Mouse (Mus musculus): ENCODE results near the gene Pacs2. TPM values are rescaled to one million over a fixed set of nuclear protein-coding genes. Genes with fewer than 3 reads are reported as not detected.

Gene Pacs2
- polyA plus RNA-seq, 1 experiment from 2014 or later: 9.8 TPM

GRCm38 (mm10) chr12:113097749-113098281 lies 83.5 kb downstream of the Pacs2 start, which contains the start of gene Mta1:
Gene Mta1, plus strand, starts transcription at chr12:113098278.
- Histone ChIP-seq H3K9me3 (replicated peaks; ENCODE audit: control insufficient read depth, low read length) (no peaks in the 10 kb centered on the region), H3K27ac (replicated peaks; ENCODE audit: low read depth, low read length) (peak within 1 kb of the TSS; percentile 83), H3K4me2 (ENCODE audit: low read depth, low read length) (peak within 1 kb of the TSS; percentile 91), H3K4me3 (ENCODE audit: low read depth, low read length) (peak within 1 kb of the TSS; percentile 100), H3K4me1 (ENCODE audit: control insufficient read depth, insufficient read depth, low read length) (peaks cover 3% of the 10 kb centered on the region), H3K9ac (replicated peaks; ENCODE audit: low read length) (peak within 1 kb of the TSS; percentile 99), H3K27me3 (ENCODE audit: control insufficient read depth, insufficient read depth, low read length) (no peaks in the 10 kb centered on the region), H3K36me3 (replicated peaks; ENCODE audit: control insufficient read depth, insufficient read depth, low read depth, low read length) (no peaks in the 10 kb centered on the region)
- DNase-seq (ENCODE audit: low spot score) (peak; percentile 83), ATAC-seq (replicated peaks; ENCODE audit: insufficient number of reproducible peaks, low FRiP score, low TSS enrichment, low read depth) (peak; percentile 55)
- 2% methylated on average over 26 of the region's 53 CpGs for WGBS

GRCm38 (mm10) chr12:113098530-113099151 lies 84.3 kb downstream of the Pacs2 start:
- ATAC-seq (replicated peaks; ENCODE audit: insufficient number of reproducible peaks, low FRiP score, low TSS enrichment, low read depth) (peak; percentile 31; the same call in 1 of the 2 replicates), DNase-seq (ENCODE audit: low spot score) (peak; percentile 12)
- Histone ChIP-seq H3K27me3 (ENCODE audit: control insufficient read depth, insufficient read depth, low read length) (no peaks in the 10 kb centered on the region), H3K36me3 (replicated peaks; ENCODE audit: control insufficient read depth, insufficient read depth, low read depth, low read length) (no peaks in the 10 kb centered on the region), H3K27ac (replicated peaks; ENCODE audit: low read depth, low read length) (peak overlapping the region; percentile 83), H3K9me3 (replicated peaks; ENCODE audit: control insufficient read depth, low read length) (no peaks in the 10 kb centered on the region), H3K9ac (replicated peaks; ENCODE audit: low read length) (peak overlapping the region; percentile 99), H3K4me2 (ENCODE audit: low read depth, low read length) (peak overlapping the region; percentile 91), H3K4me1 (ENCODE audit: control insufficient read depth, insufficient read depth, low read length) (peaks cover 3% of the 10 kb centered on the region), H3K4me3 (ENCODE audit: low read depth, low read length) (peak overlapping the region; percentile 100)
- WGBS: 0% methylated on average over 29 of the region's 60 CpGs

GRCm38 (mm10) chr12:113099470-113100237 lies 85.3 kb downstream of the Pacs2 start:
- ATAC-seq (replicated peaks; ENCODE audit: insufficient number of reproducible peaks, low FRiP score, low TSS enrichment, low read depth) (no peak), DNase-seq (ENCODE audit: low spot score) (no peak)
- Histone ChIP-seq H3K9me3 (replicated peaks; ENCODE audit: control insufficient read depth, low read length) (no peaks in the 10 kb centered on the region), H3K36me3 (replicated peaks; ENCODE audit: control insufficient read depth, insufficient read depth, low read depth, low read length) (no peaks in the 10 kb centered on the region; the same call in 1 of the 2 replicates), H3K9ac (replicated peaks; ENCODE audit: low read length) (peak overlapping the region; percentile 99), H3K27me3 (ENCODE audit: control insufficient read depth, insufficient read depth, low read length) (no peaks in the 10 kb centered on the region), H3K4me1 (ENCODE audit: control insufficient read depth, insufficient read depth, low read length) (peaks cover 3% of the 10 kb centered on the region), H3K27ac (replicated peaks; ENCODE audit: low read depth, low read length) (no peak overlapping the region), H3K4me2 (ENCODE audit: low read depth, low read length) (peak overlapping the region; percentile 91), H3K4me3 (ENCODE audit: low read depth, low read length) (peak overlapping the region; percentile 100)
- WGBS: 29% methylated on average over 6 of the region's 6 CpGs

- WGBS: 82% methylated on average over 5 of the region's 5 CpGs
- DNase-seq (ENCODE audit: low spot score) (no peak), ATAC-seq (replicated peaks; ENCODE audit: insufficient number of reproducible peaks, low FRiP score, low TSS enrichment, low read depth) (no peak)
- Histone ChIP-seq H3K4me3 (ENCODE audit: low read depth, low read length) (no peak overlapping the region), H3K36me3 (replicated peaks; ENCODE audit: control insufficient read depth, insufficient read depth, low read depth, low read length) (no peaks in the 10 kb centered on the region; the same call in 1 of the 2 replicates), H3K4me2 (ENCODE audit: low read depth, low read length) (no peak overlapping the region), H3K27ac (replicated peaks; ENCODE audit: low read depth, low read length) (no peak overlapping the region), H3K4me1 (ENCODE audit: control insufficient read depth, insufficient read depth, low read length) (peaks cover 3% of the 10 kb centered on the region), H3K9ac (replicated peaks; ENCODE audit: low read length) (no peak overlapping the region; the same call in 1 of the 2 replicates), H3K9me3 (replicated peaks; ENCODE audit: control insufficient read depth, low read length) (no peaks in the 10 kb centered on the region), H3K27me3 (ENCODE audit: control insufficient read depth, insufficient read depth, low read length) (no peaks in the 10 kb centered on the region)
Observed at GRCm38 (mm10) chr12:113100448-113101076, 86.3 kb downstream of the Pacs2 start.

GRCm38 (mm10) chr12:113101251-113101960 lies 87.1 kb downstream of the Pacs2 start:
- DNase-seq (ENCODE audit: low spot score): no peak
- H3K9me3 ChIP-seq (replicated peaks; ENCODE audit: control insufficient read depth, low read length): no peaks in the 10 kb centered on the region
- no peak overlapping the region for H3K9ac ChIP-seq (replicated peaks; ENCODE audit: low read length)
- no peak overlapping the region for H3K27ac ChIP-seq (replicated peaks; ENCODE audit: low read depth, low read length)
- 88% methylated on average over 9 of the region's 9 CpGs for WGBS
- H3K4me3 ChIP-seq (ENCODE audit: low read depth, low read length): no peak overlapping the region
- H3K27me3 ChIP-seq (ENCODE audit: control insufficient read depth, insufficient read depth, low read length): no peaks in the 10 kb centered on the region
- no peak overlapping the region for H3K4me2 ChIP-seq (ENCODE audit: low read depth, low read length)
- peaks cover 3% of the 10 kb centered on the region for H3K4me1 ChIP-seq (ENCODE audit: control insufficient read depth, insufficient read depth, low read length)
- no peak for ATAC-seq (replicated peaks; ENCODE audit: insufficient number of reproducible peaks, low FRiP score, low TSS enrichment, low read depth)
- H3K36me3 ChIP-seq (replicated peaks; ENCODE audit: control insufficient read depth, insufficient read depth, low read depth, low read length): no peaks in the 10 kb centered on the region; the same call in 1 of the 2 replicates

- DNase-seq (ENCODE audit: low spot score) (peak; percentile 58), ATAC-seq (replicated peaks; ENCODE audit: insufficient number of reproducible peaks, low FRiP score, low TSS enrichment, low read depth) (no peak)
- WGBS: 66% methylated on average over 6 of the region's 6 CpGs
- Histone ChIP-seq H3K27ac (replicated peaks; ENCODE audit: low read depth, low read length) (no peak overlapping the region), H3K4me3 (ENCODE audit: low read depth, low read length) (no peak overlapping the region), H3K9ac (replicated peaks; ENCODE audit: low read length) (no peak overlapping the region), H3K36me3 (replicated peaks; ENCODE audit: control insufficient read depth, insufficient read depth, low read depth, low read length) (no peaks in the 10 kb centered on the region; the same call in 1 of the 2 replicates), H3K9me3 (replicated peaks; ENCODE audit: control insufficient read depth, low read length) (no peaks in the 10 kb centered on the region), H3K4me1 (ENCODE audit: control insufficient read depth, insufficient read depth, low read length) (peaks cover 3% of the 10 kb centered on the region), H3K27me3 (ENCODE audit: control insufficient read depth, insufficient read depth, low read length) (no peaks in the 10 kb centered on the region), H3K4me2 (ENCODE audit: low read depth, low read length) (no peak overlapping the region)
Observed at GRCm38 (mm10) chr12:113102461-113102860, 88.2 kb downstream of the Pacs2 start.

GRCm38 (mm10) chr12:113103846-113104451 lies 89.6 kb downstream of the Pacs2 start:
- Histone ChIP-seq H3K36me3 (replicated peaks; ENCODE audit: control insufficient read depth, insufficient read depth, low read depth, low read length) (no peaks in the 10 kb centered on the region; the same call in 1 of the 2 replicates), H3K4me2 (ENCODE audit: low read depth, low read length) (no peak overlapping the region), H3K27me3 (ENCODE audit: control insufficient read depth, insufficient read depth, low read length) (no peaks in the 10 kb centered on the region), H3K4me1 (ENCODE audit: control insufficient read depth, insufficient read depth, low read length) (peaks cover 3% of the 10 kb centered on the region; the same call in 1 of the 2 replicates), H3K9ac (replicated peaks; ENCODE audit: low read length) (no peak overlapping the region), H3K4me3 (ENCODE audit: low read depth, low read length) (no peak overlapping the region), H3K9me3 (replicated peaks; ENCODE audit: control insufficient read depth, low read length) (no peaks in the 10 kb centered on the region), H3K27ac (replicated peaks; ENCODE audit: low read depth, low read length) (no peak overlapping the region)
- WGBS: 82% methylated on average over 8 of the region's 8 CpGs
- ATAC-seq (replicated peaks; ENCODE audit: insufficient number of reproducible peaks, low FRiP score, low TSS enrichment, low read depth): no peak
- DNase-seq (ENCODE audit: low spot score): peak; percentile 26
